Mouse (Mus musculus): ENCODE data around the gene Slc22a23. TPM values are rescaled to one million over a fixed set of nuclear protein-coding genes. Genes with fewer than 3 reads are reported as not detected.

Gene Slc22a23
- polyA plus RNA-seq, 1 experiment from 2014 or later = 5.6 TPM

DNA sequence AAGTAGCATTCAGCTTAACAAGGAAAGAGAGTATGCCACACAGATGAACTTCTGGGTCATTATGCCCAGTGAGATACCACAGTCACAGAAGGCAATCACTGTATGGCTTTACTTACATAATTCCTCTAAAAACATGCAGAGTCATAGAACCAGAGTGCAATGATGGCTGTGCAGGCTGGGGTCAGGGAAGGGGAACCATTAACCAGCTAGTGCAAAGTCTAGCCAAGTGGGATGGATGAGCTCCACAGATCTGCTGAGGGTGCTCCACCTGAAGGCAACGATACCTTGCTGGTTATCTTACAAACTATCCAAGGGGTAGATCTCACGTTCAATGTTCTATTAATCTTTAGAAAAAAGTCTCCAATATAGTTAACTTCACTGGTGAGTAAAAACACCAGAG, 88.3 kb downstream of the Slc22a23 start:
- Histone ChIP-seq H3K36me3 (no peaks in the 10 kb centered on the region), H3K9me3 (no peaks in the 10 kb centered on the region), H3K27ac (no peak overlapping the region), H3K27me3 (no peaks in the 10 kb centered on the region), H3K9ac (no peak overlapping the region), H3K4me1 (0 out of 2 replicates have a peak, but pooled peaks cover 3% of the 10 kb centered on the region), H3K4me2 (no peak overlapping the region), H3K4me3 (no peak overlapping the region)
- no peak for ATAC-seq (ENCODE audit: insufficient number of reproducible peaks, low FRiP score, low TSS enrichment, low read depth)
- 93% methylated on average over 2 of the region's 2 CpGs for WGBS

DNA sequence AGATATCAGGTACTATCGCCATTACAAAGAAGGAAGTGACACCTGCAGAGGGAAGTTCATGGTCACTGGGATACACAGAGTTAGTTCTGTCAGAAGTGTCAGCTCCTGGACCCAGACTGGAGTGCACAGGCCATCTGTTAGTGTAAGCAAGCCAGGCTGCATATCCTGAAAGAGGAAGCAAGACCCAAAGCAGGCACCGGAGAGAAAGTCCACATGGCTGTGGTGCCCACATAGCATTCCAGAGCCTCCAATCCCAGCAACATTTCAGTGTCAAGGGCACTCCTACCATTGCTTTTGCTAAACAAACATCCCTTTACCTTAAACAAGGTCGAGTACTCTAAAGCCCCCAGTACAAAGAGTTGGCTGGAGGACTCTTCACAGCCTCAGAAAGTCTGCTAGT, 89.7 kb downstream of the Slc22a23 start:
- no peaks in the 10 kb centered on the region for H3K36me3 ChIP-seq
- no peaks in the 10 kb centered on the region for H3K9me3 ChIP-seq
- H3K27ac ChIP-seq = no peak overlapping the region
- no peak for ATAC-seq (ENCODE audit: insufficient number of reproducible peaks, low FRiP score, low TSS enrichment, low read depth)
- no peak overlapping the region for H3K9ac ChIP-seq
- no peak overlapping the region for H3K4me2 ChIP-seq
- H3K27me3 ChIP-seq = no peaks in the 10 kb centered on the region
- 0 out of 2 replicates have a peak, but pooled peaks cover 3% of the 10 kb centered on the region for H3K4me1 ChIP-seq
- no peak overlapping the region for H3K4me3 ChIP-seq
- WGBS = 71% methylated on average over 3 of the region's 3 CpGs

DNA sequence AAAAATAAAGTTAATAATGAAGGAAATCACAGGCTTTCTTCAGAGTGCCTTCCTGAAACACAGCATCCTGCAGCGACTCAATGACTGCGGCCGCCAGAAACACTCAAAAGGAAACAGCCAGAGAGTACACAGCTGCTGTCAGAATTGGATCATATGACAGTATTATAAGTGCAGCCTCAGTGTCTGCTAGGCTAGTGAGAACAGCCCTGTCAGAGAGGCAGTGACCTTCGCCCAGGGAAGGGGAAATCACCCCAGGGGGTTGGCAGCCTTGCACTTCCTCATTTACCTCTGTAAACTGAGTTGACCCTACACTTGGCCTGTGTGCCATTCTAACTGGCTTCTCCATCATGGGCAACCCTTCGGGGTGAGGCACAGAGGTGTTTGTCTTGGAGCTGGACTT, 90.3 kb downstream of the Slc22a23 start:
- no peak for ATAC-seq (ENCODE audit: insufficient number of reproducible peaks, low FRiP score, low TSS enrichment, low read depth)

DNA sequence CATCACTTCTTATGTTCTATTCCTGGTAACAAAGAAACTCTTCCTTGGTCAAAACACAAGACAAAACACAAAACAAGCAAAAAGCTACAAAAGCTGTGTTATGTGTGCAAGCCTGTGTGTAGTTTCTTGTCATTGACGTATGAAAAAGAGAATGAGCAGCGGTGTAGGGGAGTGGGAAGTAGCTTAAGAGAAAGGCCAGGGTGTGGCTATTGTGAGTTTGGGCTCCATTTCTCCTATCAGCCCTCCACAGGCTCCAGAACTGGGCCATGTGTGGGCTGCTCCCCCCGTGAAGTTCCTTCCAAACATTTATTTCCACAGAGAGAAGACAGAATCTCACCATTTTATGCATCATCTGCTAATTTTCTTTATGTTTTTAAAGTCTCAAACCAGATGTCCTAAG, 91.2 kb downstream of the Slc22a23 start:
- H3K36me3 ChIP-seq = no peaks in the 10 kb centered on the region
- no peak overlapping the region for H3K4me2 ChIP-seq
- no peak overlapping the region for H3K27ac ChIP-seq
- peaks cover 12% of the 10 kb centered on the region for H3K4me1 ChIP-seq
- 86% methylated on average over 3 of the region's 3 CpGs for WGBS
- H3K4me3 ChIP-seq = no peak overlapping the region
- H3K9me3 ChIP-seq = no peaks in the 10 kb centered on the region
- no peak overlapping the region for H3K9ac ChIP-seq
- H3K27me3 ChIP-seq = no peaks in the 10 kb centered on the region
- ATAC-seq (ENCODE audit: insufficient number of reproducible peaks, low FRiP score, low TSS enrichment, low read depth) = no peak

More for the DNA sequence above, 90.3 kb downstream of the Slc22a23 start:
- 63% methylated on average over 5 of the region's 5 CpGs for WGBS
- Histone ChIP-seq H3K4me2 (no peak overlapping the region), H3K27ac (no peak overlapping the region), H3K9ac (no peak overlapping the region), H3K4me3 (no peak overlapping the region), H3K4me1 (peaks cover 3% of the 10 kb centered on the region; the same call in 1 of the 2 replicates), H3K36me3 (no peaks in the 10 kb centered on the region), H3K9me3 (no peaks in the 10 kb centered on the region), H3K27me3 (no peaks in the 10 kb centered on the region)

DNA sequence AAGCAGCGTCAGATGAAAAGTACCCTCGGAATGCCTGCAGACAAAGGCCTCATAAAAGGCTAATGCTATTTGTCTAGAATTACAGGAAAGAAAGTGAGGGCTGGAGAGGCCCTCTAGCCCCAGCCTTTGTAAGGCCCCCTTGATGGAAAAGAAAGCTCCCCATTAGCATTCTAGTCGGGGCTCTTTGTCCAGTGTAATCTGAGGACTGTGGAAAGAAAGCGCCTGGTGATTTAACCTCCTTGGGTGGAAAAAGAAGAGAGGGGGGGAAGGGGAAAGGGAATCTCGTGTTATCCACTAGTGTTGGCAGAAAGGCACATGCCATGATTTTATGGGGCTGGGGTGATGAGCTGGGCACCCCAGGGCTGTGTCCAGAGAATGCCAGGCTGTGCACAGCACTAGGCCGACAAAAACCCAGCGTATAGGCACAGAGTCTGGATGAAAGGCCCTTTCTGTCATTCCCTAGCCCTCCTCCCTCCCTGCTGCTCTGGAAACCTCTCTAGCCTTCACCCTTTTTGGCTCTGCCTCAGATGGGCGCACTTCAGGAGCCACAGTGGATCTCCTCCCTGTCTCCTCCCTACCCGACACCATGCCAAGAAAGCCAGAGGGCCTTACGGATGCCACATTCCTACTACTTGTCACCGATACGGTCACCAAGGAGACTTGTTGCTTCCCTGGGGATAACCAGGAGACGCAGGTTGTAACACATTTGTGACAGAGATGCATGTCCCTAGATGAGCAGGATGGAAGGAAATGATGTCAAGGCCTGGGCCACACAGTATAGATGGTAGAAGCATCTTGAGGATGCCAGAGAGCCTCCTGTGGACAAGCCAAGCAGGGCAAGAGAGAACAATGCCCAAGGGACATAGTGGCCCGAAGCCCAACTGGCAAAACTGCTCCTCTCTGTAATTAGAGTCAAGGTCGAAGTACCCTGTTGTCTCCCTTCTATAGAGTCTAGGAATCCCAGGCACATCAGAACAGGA, 95.8 kb downstream of the Slc22a23 start:
- Histone ChIP-seq H3K4me3 (no peak overlapping the region), H3K4me1 (peaks cover 17% of the 10 kb centered on the region), H3K36me3 (no peaks in the 10 kb centered on the region), H3K27ac (peak overlapping the region; percentile 67), H3K27me3 (no peaks in the 10 kb centered on the region), H3K9ac (no peak overlapping the region), H3K9me3 (no peaks in the 10 kb centered on the region), H3K4me2 (no peak overlapping the region)
- 38% methylated on average over 15 of the region's 15 CpGs for WGBS
- ATAC-seq (ENCODE audit: insufficient number of reproducible peaks, low FRiP score, low TSS enrichment, low read depth) = peak; percentile 68

DNA sequence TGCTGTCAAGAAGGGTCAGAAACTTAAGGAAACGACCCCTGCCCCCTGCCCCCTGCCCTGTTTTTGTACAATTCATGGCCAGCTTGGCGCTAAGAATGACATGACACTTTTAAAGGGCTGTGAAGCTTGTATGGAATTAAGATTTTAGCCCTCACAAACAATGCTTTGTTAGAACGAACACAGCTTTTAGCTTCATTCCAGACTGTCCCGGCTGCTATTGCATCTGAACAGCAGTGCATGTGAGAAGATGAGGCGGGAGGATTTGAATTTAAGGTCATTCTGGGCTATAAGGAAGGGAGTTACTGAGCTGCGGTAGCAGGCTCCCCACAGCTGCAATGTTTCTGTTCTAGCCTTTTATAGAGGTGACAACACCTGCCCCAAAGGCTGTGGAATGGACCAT, 96.9 kb downstream of the Slc22a23 start:
- Histone ChIP-seq H3K4me2 (no peak overlapping the region), H3K27me3 (no peaks in the 10 kb centered on the region), H3K9ac (no peak overlapping the region), H3K27ac (peak overlapping the region; percentile 11; the same call in 1 of the 2 replicates), H3K36me3 (no peaks in the 10 kb centered on the region), H3K4me3 (no peak overlapping the region), H3K9me3 (no peaks in the 10 kb centered on the region), H3K4me1 (peaks cover 17% of the 10 kb centered on the region)
- no peak for ATAC-seq (ENCODE audit: insufficient number of reproducible peaks, low FRiP score, low TSS enrichment, low read depth)
- WGBS = 38% methylated on average over 6 of the region's 6 CpGs

DNA sequence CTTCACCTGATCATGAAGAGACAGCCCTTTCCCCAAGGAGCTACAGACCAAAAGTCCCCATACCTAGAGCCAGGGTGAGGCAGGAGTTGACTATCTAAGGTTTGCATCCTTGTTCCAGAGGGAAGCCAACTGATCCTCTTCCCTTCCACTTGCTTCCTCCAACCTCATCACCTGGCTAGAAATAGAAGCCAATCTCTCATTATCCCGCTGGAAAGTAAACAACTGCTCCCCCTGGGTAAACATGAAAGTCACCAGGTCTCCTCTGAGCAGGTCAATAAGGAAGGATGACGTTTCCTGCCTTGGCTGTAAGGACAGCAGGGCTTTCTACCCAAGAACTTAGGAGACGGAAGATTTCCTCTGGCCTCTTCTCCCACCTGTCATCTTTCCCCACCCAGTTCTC, 98.2 kb downstream of the Slc22a23 start:
- no peak for ATAC-seq (ENCODE audit: insufficient number of reproducible peaks, low FRiP score, low TSS enrichment, low read depth)
- H3K36me3 ChIP-seq = no peaks in the 10 kb centered on the region
- H3K4me2 ChIP-seq = no peak overlapping the region
- no peak overlapping the region for H3K27ac ChIP-seq
- H3K9ac ChIP-seq = no peak overlapping the region
- WGBS = 56% methylated on average over 3 of the region's 3 CpGs
- no peak overlapping the region for H3K4me3 ChIP-seq
- peaks cover 17% of the 10 kb centered on the region for H3K4me1 ChIP-seq
- no peaks in the 10 kb centered on the region for H3K27me3 ChIP-seq
- no peaks in the 10 kb centered on the region for H3K9me3 ChIP-seq

DNA sequence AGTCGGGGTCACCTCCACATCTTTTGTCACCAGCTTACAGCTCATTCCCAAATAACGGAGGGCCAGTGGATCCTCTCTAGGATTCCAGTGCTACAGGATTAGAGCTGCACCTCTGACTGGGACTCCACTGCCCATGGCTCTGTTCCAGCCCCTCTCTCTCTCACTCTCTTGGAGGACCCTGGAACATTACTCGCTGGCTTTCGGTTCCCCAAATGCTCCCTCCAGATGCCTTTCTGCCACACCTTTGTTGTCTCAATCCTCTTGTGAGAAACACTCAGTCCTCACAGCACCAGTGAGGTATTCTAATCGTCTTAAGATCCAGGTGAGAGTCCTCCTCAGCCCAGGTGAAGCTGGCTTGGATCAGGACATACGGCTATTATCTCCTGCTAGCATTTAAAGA, 99.8 kb downstream of the Slc22a23 start:
- no peaks in the 10 kb centered on the region for H3K9me3 ChIP-seq
- H3K9ac ChIP-seq = no peak overlapping the region
- H3K27me3 ChIP-seq = no peaks in the 10 kb centered on the region
- WGBS = 73% methylated on average over 6 of the region's 6 CpGs
- ATAC-seq (ENCODE audit: insufficient number of reproducible peaks, low FRiP score, low TSS enrichment, low read depth) = no peak
- no peak overlapping the region for H3K4me3 ChIP-seq
- H3K36me3 ChIP-seq = no peaks in the 10 kb centered on the region
- no peak overlapping the region for H3K27ac ChIP-seq
- H3K4me1 ChIP-seq = peaks cover 17% of the 10 kb centered on the region
- H3K4me2 ChIP-seq = no peak overlapping the region

DNA sequence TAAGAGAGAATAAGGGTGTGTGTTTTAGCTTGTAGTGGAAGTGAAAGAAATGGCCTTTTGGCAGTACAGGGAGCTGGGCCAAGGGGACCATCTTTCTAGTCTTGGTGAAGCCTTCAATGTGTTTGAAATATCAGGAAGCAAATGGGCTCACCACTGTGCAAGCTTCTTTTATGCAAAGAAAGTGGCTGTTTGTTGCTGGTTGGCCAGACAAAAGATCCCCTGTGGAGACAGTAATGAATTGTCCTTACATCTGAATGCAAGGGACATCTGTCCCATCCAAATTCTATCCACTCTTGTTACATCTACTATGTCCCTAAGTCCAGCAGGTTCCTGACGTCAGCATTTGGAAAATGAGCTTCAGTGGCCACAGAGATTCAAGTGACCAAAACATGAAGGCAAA, 100.8 kb downstream of the Slc22a23 start:
- Histone ChIP-seq H3K4me3 (no peak overlapping the region), H3K4me1 (peaks cover 22% of the 10 kb centered on the region), H3K4me2 (no peak overlapping the region), H3K36me3 (no peaks in the 10 kb centered on the region), H3K9ac (no peak overlapping the region), H3K27ac (no peak overlapping the region), H3K9me3 (no peaks in the 10 kb centered on the region), H3K27me3 (no peaks in the 10 kb centered on the region)
- WGBS = 63% methylated on average over 1 of the region's 1 CpGs
- no peak for ATAC-seq (ENCODE audit: insufficient number of reproducible peaks, low FRiP score, low TSS enrichment, low read depth)

DNA sequence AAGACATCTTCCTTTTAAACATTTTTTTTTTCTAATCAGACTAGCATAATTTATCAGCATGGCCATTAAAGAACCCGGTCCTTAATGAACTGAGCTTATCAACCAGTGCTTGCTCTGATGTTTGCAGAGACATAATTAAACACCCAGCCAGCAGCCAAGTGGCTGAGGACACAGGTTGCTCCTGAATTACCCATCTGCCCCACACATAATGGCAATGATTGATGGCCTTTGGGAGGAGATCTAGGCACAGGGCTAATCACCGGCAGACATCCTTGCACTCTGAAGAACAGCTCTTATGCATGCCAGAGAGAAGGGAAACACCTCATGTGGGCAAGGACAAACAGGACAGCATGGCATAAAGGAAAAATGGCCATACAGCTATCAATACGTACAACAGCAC, 102.8 kb downstream of the Slc22a23 start:
- 40% methylated on average over 3 of the region's 3 CpGs for WGBS
- H3K9me3 ChIP-seq = no peaks in the 10 kb centered on the region
- H3K27ac ChIP-seq = no peak overlapping the region
- H3K4me2 ChIP-seq = no peak overlapping the region
- H3K27me3 ChIP-seq = no peaks in the 10 kb centered on the region
- H3K4me1 ChIP-seq = peaks cover 9% of the 10 kb centered on the region
- no peak overlapping the region for H3K4me3 ChIP-seq
- no peaks in the 10 kb centered on the region for H3K36me3 ChIP-seq
- H3K9ac ChIP-seq = no peak overlapping the region
- ATAC-seq (ENCODE audit: insufficient number of reproducible peaks, low FRiP score, low TSS enrichment, low read depth) = no peak

DNA sequence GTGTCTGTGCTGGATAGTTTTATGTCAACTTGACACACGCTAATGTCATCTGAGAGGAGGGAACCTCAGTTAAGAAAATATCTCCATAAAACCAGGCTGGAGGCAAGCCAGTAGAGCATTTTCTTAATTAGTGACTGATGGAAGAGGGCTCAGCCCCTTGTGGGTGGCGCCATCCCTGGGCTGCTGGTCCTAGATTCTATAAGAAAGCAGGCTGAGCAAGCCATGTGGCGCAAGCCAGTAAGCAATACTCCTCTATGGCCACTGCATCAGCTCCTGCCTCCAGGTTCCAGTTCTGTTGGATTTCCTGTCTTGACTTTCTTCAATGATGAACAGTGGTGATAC, 104.9 kb downstream of the Slc22a23 start:
- Histone ChIP-seq H3K27me3 (no peaks in the 10 kb centered on the region), H3K4me2 (no peak overlapping the region)
- ATAC-seq (ENCODE audit: insufficient number of reproducible peaks, low FRiP score, low TSS enrichment, low read depth) = no peak

DNA sequence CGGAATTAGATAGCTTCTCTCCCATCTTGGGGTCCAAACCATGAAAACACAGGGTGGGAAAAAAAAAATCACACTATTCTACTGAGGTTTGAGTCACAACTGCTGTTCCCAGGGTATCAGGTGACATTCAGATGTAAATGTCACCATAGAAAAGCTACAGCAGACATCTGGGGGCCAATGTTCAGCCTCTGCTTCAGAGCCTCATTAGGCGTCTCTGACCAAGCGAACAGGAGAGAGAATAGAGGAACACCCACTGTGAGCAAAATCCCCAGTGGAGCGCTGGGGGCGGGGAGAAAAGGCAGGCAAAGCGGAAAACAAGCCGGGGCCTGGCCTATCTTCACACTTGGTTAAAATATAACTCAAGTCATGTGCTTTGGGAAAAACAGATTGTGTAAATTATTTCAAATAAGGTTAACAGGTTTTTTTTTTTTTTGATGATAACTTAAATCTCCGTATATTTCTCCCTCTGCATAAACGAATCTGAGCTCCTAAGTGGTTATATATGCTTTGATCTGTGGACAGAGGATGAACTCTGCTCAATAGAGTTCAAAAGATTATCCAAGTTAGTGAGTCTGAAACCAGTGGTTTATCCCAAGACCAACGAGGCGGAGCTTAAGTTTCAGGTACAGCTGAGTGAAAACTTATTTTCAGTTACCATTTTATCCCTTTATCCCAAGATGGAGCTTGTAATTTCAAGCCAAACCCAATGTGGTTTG, 105.5 kb downstream of the Slc22a23 start:
- H3K36me3 ChIP-seq = no peaks in the 10 kb centered on the region
- WGBS = 22% methylated on average over 11 of the region's 11 CpGs
- ATAC-seq (ENCODE audit: insufficient number of reproducible peaks, low FRiP score, low TSS enrichment, low read depth) = no peak
- no peak overlapping the region for H3K4me3 ChIP-seq
- no peak overlapping the region for H3K9ac ChIP-seq
- no peak overlapping the region for H3K4me2 ChIP-seq
- no peaks in the 10 kb centered on the region for H3K9me3 ChIP-seq
- H3K27me3 ChIP-seq = no peaks in the 10 kb centered on the region
- H3K4me1 ChIP-seq = peaks cover 9% of the 10 kb centered on the region
- no peak overlapping the region for H3K27ac ChIP-seq

More for the DNA sequence above, 104.9 kb downstream of the Slc22a23 start:
- no peak overlapping the region for H3K27ac ChIP-seq
- H3K4me3 ChIP-seq = no peak overlapping the region
- H3K4me1 ChIP-seq = peaks cover 9% of the 10 kb centered on the region
- H3K9me3 ChIP-seq = no peaks in the 10 kb centered on the region
- WGBS = 57% methylated on average over 3 of the region's 3 CpGs
- H3K36me3 ChIP-seq = no peaks in the 10 kb centered on the region
- no peak overlapping the region for H3K9ac ChIP-seq

All from limb, embryonic 15.5 days (tissue).